Comparison of ENCODE assay signal across 8 mouse cellular contexts in genomic region chr16:90142574-90143415, GRCm38 (mm10). TPM values are rescaled to one million over a fixed set of nuclear protein-coding genes. Genes with fewer than 3 reads are reported as not detected.
DNase-seq lines count a peak whose midpoint lies in the region; ATAC-seq and TF ChIP-seq lines count a peak whose summit lies in the region.

No protein-coding gene starts in this region.

- TF ChIP-seq CTCF in kidney, adult 2 months (conservative IDR thresholded peaks at IDR 0.05; ENCODE audit: insufficient read depth, insufficient read length, low read depth, low read length), result no peak

- no peak for TF ChIP-seq POLR2A in kidney, adult 2 months (IDR thresholded peaks at IDR 0.05; ENCODE audit: low read depth, low read length)

- ATAC-seq in limb, embryonic 12.5 days (ENCODE audit: insufficient number of reproducible peaks, insufficient read depth, low FRiP score, low TSS enrichment, low read depth), result peak; percentile 14; the same call in 1 of the 2 replicates
- ATAC-seq in midbrain, embryonic 14.5 days (ENCODE audit: low FRiP score, low TSS enrichment), result peak; percentile 7
- no peak for ATAC-seq in stomach, embryonic 14.5 days (ENCODE audit: insufficient number of reproducible peaks, insufficient read depth, low FRiP score, low read depth)

- peak overlapping the region; percentile 59 for H3K4me3 ChIP-seq in kidney, adult 2 months (ENCODE audit: insufficient read depth, low read depth, low read length)
- peak overlapping the region; percentile 81 for H3K4me3 ChIP-seq in limb, embryonic 12.5 days (replicated peaks)
- peak overlapping the region; percentile 68 for H3K4me3 ChIP-seq in midbrain, embryonic 14.5 days (replicated peaks; ENCODE audit: low read depth, low read length)
- peak overlapping the region; percentile 64 for H3K4me3 ChIP-seq in stomach, embryonic 14.5 days (ENCODE audit: low read depth, low read length)

- H3K4me2 ChIP-seq in limb, embryonic 12.5 days, result peak overlapping the region; percentile 90
- H3K4me2 ChIP-seq in midbrain, embryonic 14.5 days (ENCODE audit: low read length), result peak overlapping the region; percentile 83
- peak overlapping the region; percentile 98 for H3K4me2 ChIP-seq in stomach, embryonic 14.5 days (replicated peaks; ENCODE audit: low read depth, low read length)

- H3K27me3 ChIP-seq in kidney, adult 2 months (replicated peaks; ENCODE audit: control insufficient read depth, insufficient read depth, low read length), result no peaks in the 10 kb centered on the region
- no peaks in the 10 kb centered on the region for H3K27me3 ChIP-seq in limb, embryonic 12.5 days
- H3K27me3 ChIP-seq in midbrain, embryonic 14.5 days (ENCODE audit: control insufficient read depth, insufficient read depth, low read length), result no peaks in the 10 kb centered on the region
- no peaks in the 10 kb centered on the region for H3K27me3 ChIP-seq in stomach, embryonic 14.5 days (ENCODE audit: control insufficient read depth, insufficient read depth, low read length)

- no peak overlapping the region for H3K27ac ChIP-seq in kidney, adult 2 months (ENCODE audit: insufficient read depth, low read depth, low read length)
- H3K27ac ChIP-seq in limb, embryonic 12.5 days, result peak overlapping the region; percentile 94
- H3K27ac ChIP-seq in midbrain, embryonic 14.5 days (replicated peaks; ENCODE audit: low read depth, low read length), result peak overlapping the region; percentile 93
- H3K27ac ChIP-seq in stomach, embryonic 14.5 days (ENCODE audit: low read length), result peak overlapping the region; percentile 83; the same call in 1 of the 2 replicates

- intact Hi-C loops in gastrocnemius, postnatal 14 days (cut with DNase I; ENCODE audit: low total_unique reads), result no loop called here
- intact Hi-C loops in gastrocnemius, postnatal 36 days (cut with DNase I), result no loop called here

- DNase-seq in gastrocnemius, postnatal 14 days, result peak; percentile 24
- no peak for DNase-seq in gastrocnemius, postnatal 36 days
- peak; percentile 80 to 82 for DNase-seq in cerebellum, postnatal 10 days
- DNase-seq in frontal cortex, postnatal 25 days (ENCODE audit: low spot score in 2 of 2), result peak; percentile 13 to 24
- peak; percentile 34 for DNase-seq in kidney, adult 2 months
- DNase-seq in midbrain, embryonic 14.5 days, result peak; percentile 85

- H3K36me3 ChIP-seq in kidney, adult 2 months (ENCODE audit: control insufficient read depth, insufficient read depth, low read length), result no peaks in the 10 kb centered on the region
- H3K36me3 ChIP-seq in limb, embryonic 12.5 days, result peaks cover 3% of the 10 kb centered on the region
- H3K36me3 ChIP-seq in midbrain, embryonic 14.5 days (ENCODE audit: control insufficient read depth, insufficient read depth, low read length), result no peaks in the 10 kb centered on the region; the same call in 1 of the 2 replicates
- H3K36me3 ChIP-seq in stomach, embryonic 14.5 days (ENCODE audit: control insufficient read depth, insufficient read depth, low read length), result no peaks in the 10 kb centered on the region

- WGBS in kidney, adult 2 months, result 1% methylated on average over 57 of the region's 57 CpGs
- under 1% methylated on average over 57 of the region's 57 CpGs for WGBS in limb, embryonic 12.5 days
- whole genome bisulfite sequencing in midbrain, embryonic 14.5 days, result under 1% methylated on average over 57 of the region's 57 CpGs
- under 1% methylated on average over 57 of the region's 57 CpGs for WGBS in stomach, embryonic 14.5 days

- no peaks in the 10 kb centered on the region for H3K9me3 ChIP-seq in limb, embryonic 12.5 days
- H3K9me3 ChIP-seq in midbrain, embryonic 14.5 days (ENCODE audit: control insufficient read depth, low read length), result no peaks in the 10 kb centered on the region
- no peaks in the 10 kb centered on the region for H3K9me3 ChIP-seq in stomach, embryonic 14.5 days (ENCODE audit: control insufficient read depth, low read depth, low read length)

- peak overlapping the region; percentile 79 for H3K9ac ChIP-seq in limb, embryonic 12.5 days (replicated peaks)
- H3K9ac ChIP-seq in midbrain, embryonic 14.5 days (replicated peaks; ENCODE audit: low read length), result peak overlapping the region; percentile 81
- H3K9ac ChIP-seq in stomach, embryonic 14.5 days (replicated peaks; ENCODE audit: low read depth, low read length), result peak overlapping the region; percentile 41

- no peaks in the 10 kb centered on the region for H3K4me1 ChIP-seq in kidney, adult 2 months (ENCODE audit: control insufficient read depth, insufficient read depth, low read length)
- peaks cover 56% of the 10 kb centered on the region for H3K4me1 ChIP-seq in limb, embryonic 12.5 days (replicated peaks)
- H3K4me1 ChIP-seq in midbrain, embryonic 14.5 days (ENCODE audit: control insufficient read depth, insufficient read depth, low read length), result peaks cover 15% of the 10 kb centered on the region; the same call in 1 of the 2 replicates
- H3K4me1 ChIP-seq in stomach, embryonic 14.5 days (ENCODE audit: control insufficient read depth, insufficient read depth, low read length), result peaks cover 15% of the 10 kb centered on the region; the same call in 1 of the 2 replicates

RNA-seq across cellular contexts. Expression of gene Tiam1, which starts 0.8 kb away (rescaled TPM):
- total RNA-seq in gastrocnemius, postnatal 14 days (2021), result 1 to 10 TPM; 4.7 to 7.1 TPM
- 10 to 100 TPM in 1 of 2 experiments, 1 to 10 TPM in 1; 4.6 to 10.5 TPM for total RNA-seq in gastrocnemius, postnatal 36 days (2021)
- polyA plus RNA-seq in kidney, adult 2 months (2012; rRNA removed), result 2.6 and 4.0 TPM in 2 replicates
- polyA plus RNA-seq in limb, embryonic 12.5 days (2016; fragmentation: Nextera tagmentation; extraction: Ambion mirVana), result 49.5 and 59.7 TPM in 2 replicates
- polyA plus RNA-seq in midbrain, embryonic 14.5 days (2014; fragmentation: Nextera tagmentation; extraction: Ambion mirVana), result 34.6 and 40.0 TPM in 2 replicates
- 34.6 and 38.4 TPM in 2 replicates for polyA plus RNA-seq in stomach, embryonic 14.5 days (2014; fragmentation: Nextera tagmentation; extraction: Ambion mirVana)

Comparison
In these comparisons a context has a peak if more than half of its experiments do, and no peak if none do; other contexts are left out.
1. DNase-seq: peak in gastrocnemius, postnatal 14 days (single experiment), cerebellum, postnatal 10 days (2 of 2), frontal cortex, postnatal 25 days (2 of 2), kidney, adult 2 months (single experiment) and midbrain, embryonic 14.5 days (single experiment); none in gastrocnemius, postnatal 36 days (0 of 2).
2. Peak in every context shown above with its lines, with median percentiles within 50 percentile points of each other: H3K4me3 ChIP-seq, H3K4me2 ChIP-seq and H3K9ac ChIP-seq.